Mouse (Mus musculus): ENCODE data around the gene Gm45618. TPM values are rescaled to one million over a fixed set of nuclear protein-coding genes. Genes with fewer than 3 reads are reported as not detected.
A peak's percentile ranks its signal among the peaks of the same experiment; 100 is the strongest.

The Gm45618 gene
- polyA plus RNA-seq, 1 experiment from 2014 or later: not detected

- no peaks in the 10 kb centered on the region for H3K9me3 ChIP-seq (replicated peaks; ENCODE audit: control insufficient read depth, low read length)
- peak overlapping the region; percentile 14; the same call in 1 of the 2 replicates for H3K4me2 ChIP-seq (ENCODE audit: low read length)
- H3K36me3 ChIP-seq (ENCODE audit: control insufficient read depth, insufficient read depth, low read length): peaks cover 52% of the 10 kb centered on the region
- H3K9ac ChIP-seq (ENCODE audit: low read length): peak overlapping the region; percentile 43; the same call in 1 of the 2 replicates
- peak overlapping the region; percentile 63 for H3K27ac ChIP-seq (ENCODE audit: low read depth, low read length)
- 0 out of 2 replicates have a peak, but pooled peaks cover 2% of the 10 kb centered on the region for H3K27me3 ChIP-seq (replicated peaks; ENCODE audit: control insufficient read depth, insufficient read depth, low read length)
- no peak overlapping the region for H3K4me3 ChIP-seq (ENCODE audit: low read depth, low read length)
- ATAC-seq: peak; percentile 66
- H3K4me1 ChIP-seq (ENCODE audit: control insufficient read depth, insufficient read depth, low read length): peaks cover 76% of the 10 kb centered on the region
- peak; percentile 90 for DNase-seq (ENCODE audit: low spot score)
- WGBS: 1% methylated on average over 5 of the region's 5 CpGs
Observed at GRCm38 (mm10) chr7:142088886-142089285, 31.6 kb downstream of the Gm45618 start.

GRCm38 (mm10) chr7:142087069-142087652, 33.4 kb downstream of the Gm45618 start:
- H3K27me3 ChIP-seq (replicated peaks; ENCODE audit: control insufficient read depth, insufficient read depth, low read length): peaks cover 17% of the 10 kb centered on the region; the same call in 1 of the 2 replicates
- 90% methylated on average over 1 of the region's 1 CpGs for WGBS
- H3K36me3 ChIP-seq (ENCODE audit: control insufficient read depth, insufficient read depth, low read length): peaks cover 69% of the 10 kb centered on the region
- ATAC-seq: no peak
- H3K27ac ChIP-seq (ENCODE audit: low read depth, low read length): no peak overlapping the region
- peaks cover 62% of the 10 kb centered on the region for H3K4me1 ChIP-seq (ENCODE audit: control insufficient read depth, insufficient read depth, low read length)
- no peak for DNase-seq (ENCODE audit: low spot score)
- H3K9ac ChIP-seq (ENCODE audit: low read length): no peak overlapping the region
- no peak overlapping the region for H3K4me2 ChIP-seq (ENCODE audit: low read length)
- H3K4me3 ChIP-seq (ENCODE audit: low read depth, low read length): no peak overlapping the region
- no peaks in the 10 kb centered on the region for H3K9me3 ChIP-seq (replicated peaks; ENCODE audit: control insufficient read depth, low read length)

- no peak for ATAC-seq
- H3K36me3 ChIP-seq (ENCODE audit: control insufficient read depth, insufficient read depth, low read length): peaks cover 77% of the 10 kb centered on the region
- no peak for DNase-seq (ENCODE audit: low spot score)
- H3K9me3 ChIP-seq (replicated peaks; ENCODE audit: control insufficient read depth, low read length): no peaks in the 10 kb centered on the region
- H3K4me3 ChIP-seq (ENCODE audit: low read depth, low read length): no peak overlapping the region
- H3K27ac ChIP-seq (ENCODE audit: low read depth, low read length): no peak overlapping the region
- no peak overlapping the region for H3K9ac ChIP-seq (ENCODE audit: low read length)
- H3K27me3 ChIP-seq (replicated peaks; ENCODE audit: control insufficient read depth, insufficient read depth, low read length): peaks cover 17% of the 10 kb centered on the region; the same call in 1 of the 2 replicates
- H3K4me2 ChIP-seq (ENCODE audit: low read length): no peak overlapping the region
- peaks cover 53% of the 10 kb centered on the region for H3K4me1 ChIP-seq (ENCODE audit: control insufficient read depth, insufficient read depth, low read length)
- WGBS: 93% methylated on average over 4 of the region's 4 CpGs
Observed at GRCm38 (mm10) chr7:142086159-142086905, 34.2 kb downstream of the Gm45618 start.

- no peak overlapping the region for H3K4me3 ChIP-seq (ENCODE audit: low read depth, low read length)
- peak; percentile 49 for ATAC-seq
- DNase-seq (ENCODE audit: low spot score): peak; percentile 83
- peaks cover 38% of the 10 kb centered on the region for H3K4me1 ChIP-seq (ENCODE audit: control insufficient read depth, insufficient read depth, low read length)
- H3K27me3 ChIP-seq (replicated peaks; ENCODE audit: control insufficient read depth, insufficient read depth, low read length): peaks cover 17% of the 10 kb centered on the region; the same call in 1 of the 2 replicates
- H3K9me3 ChIP-seq (replicated peaks; ENCODE audit: control insufficient read depth, low read length): no peaks in the 10 kb centered on the region
- H3K4me2 ChIP-seq (ENCODE audit: low read length): no peak overlapping the region
- 0 out of 2 replicates have a peak overlapping the region, but pooled peaks have one; percentile 65 for H3K27ac ChIP-seq (ENCODE audit: low read depth, low read length)
- peaks cover 86% of the 10 kb centered on the region for H3K36me3 ChIP-seq (ENCODE audit: control insufficient read depth, insufficient read depth, low read length)
- H3K9ac ChIP-seq (ENCODE audit: low read length): peak overlapping the region; percentile 9; the same call in 1 of the 2 replicates
- WGBS: 17% methylated on average over 3 of the region's 3 CpGs
Observed at GRCm38 (mm10) chr7:142084820-142085219, 35.7 kb downstream of the Gm45618 start.

- peaks cover 88% of the 10 kb centered on the region for H3K36me3 ChIP-seq (ENCODE audit: control insufficient read depth, insufficient read depth, low read length)
- H3K4me1 ChIP-seq (ENCODE audit: control insufficient read depth, insufficient read depth, low read length): peaks cover 34% of the 10 kb centered on the region
- H3K27me3 ChIP-seq (replicated peaks; ENCODE audit: control insufficient read depth, insufficient read depth, low read length): peaks cover 17% of the 10 kb centered on the region; the same call in 1 of the 2 replicates
- H3K9me3 ChIP-seq (replicated peaks; ENCODE audit: control insufficient read depth, low read length): no peaks in the 10 kb centered on the region
- H3K4me3 ChIP-seq (ENCODE audit: low read depth, low read length): no peak overlapping the region
- H3K4me2 ChIP-seq (ENCODE audit: low read length): no peak overlapping the region
- H3K27ac ChIP-seq (ENCODE audit: low read depth, low read length): peak overlapping the region; percentile 65; the same call in 1 of the 2 replicates
- peak overlapping the region; percentile 13; the same call in 1 of the 2 replicates for H3K9ac ChIP-seq (ENCODE audit: low read length)
- ATAC-seq (peak; percentile 22), DNase-seq (ENCODE audit: low spot score) (peak; percentile 26)
- WGBS: 23% methylated on average over 5 of the region's 5 CpGs
Observed at GRCm38 (mm10) chr7:142084395-142084794, 36.1 kb downstream of the Gm45618 start.

GRCm38 (mm10) chr7:142083588-142084317, 36.8 kb downstream of the Gm45618 start:
- Histone ChIP-seq H3K27ac (ENCODE audit: low read depth, low read length) (peak overlapping the region; percentile 65; the same call in 1 of the 2 replicates), H3K36me3 (ENCODE audit: control insufficient read depth, insufficient read depth, low read length) (peaks cover 85% of the 10 kb centered on the region), H3K4me3 (ENCODE audit: low read depth, low read length) (no peak overlapping the region), H3K9me3 (replicated peaks; ENCODE audit: control insufficient read depth, low read length) (no peaks in the 10 kb centered on the region), H3K4me1 (ENCODE audit: control insufficient read depth, insufficient read depth, low read length) (peaks cover 27% of the 10 kb centered on the region), H3K9ac (ENCODE audit: low read length) (peak overlapping the region; percentile 13; the same call in 1 of the 2 replicates), H3K27me3 (replicated peaks; ENCODE audit: control insufficient read depth, insufficient read depth, low read length) (peaks cover 17% of the 10 kb centered on the region; the same call in 1 of the 2 replicates), H3K4me2 (ENCODE audit: low read length) (no peak overlapping the region)
- 33% methylated on average over 12 of the region's 12 CpGs for WGBS
- ATAC-seq (peak; percentile 30; the same call in 1 of the 2 replicates), DNase-seq (ENCODE audit: low spot score) (peak; percentile 58)

GRCm38 (mm10) chr7:142082607-142083006, 37.9 kb downstream of the Gm45618 start:
- no peak overlapping the region for H3K4me2 ChIP-seq (ENCODE audit: low read length)
- ATAC-seq: no peak
- no peak for DNase-seq (ENCODE audit: low spot score)
- H3K9ac ChIP-seq (ENCODE audit: low read length): no peak overlapping the region; the same call in 1 of the 2 replicates
- H3K27ac ChIP-seq (ENCODE audit: low read depth, low read length): no peak overlapping the region
- H3K36me3 ChIP-seq (ENCODE audit: control insufficient read depth, insufficient read depth, low read length): peaks cover 77% of the 10 kb centered on the region
- WGBS: 38% methylated on average over 15 of the region's 16 CpGs
- no peaks in the 10 kb centered on the region for H3K9me3 ChIP-seq (replicated peaks; ENCODE audit: control insufficient read depth, low read length)
- H3K27me3 ChIP-seq (replicated peaks; ENCODE audit: control insufficient read depth, insufficient read depth, low read length): peaks cover 17% of the 10 kb centered on the region; the same call in 1 of the 2 replicates
- H3K4me1 ChIP-seq (ENCODE audit: control insufficient read depth, insufficient read depth, low read length): peaks cover 20% of the 10 kb centered on the region
- no peak overlapping the region for H3K4me3 ChIP-seq (ENCODE audit: low read depth, low read length)

- Histone ChIP-seq H3K4me1 (ENCODE audit: control insufficient read depth, insufficient read depth, low read length) (peaks cover 20% of the 10 kb centered on the region), H3K4me2 (ENCODE audit: low read length) (no peak overlapping the region), H3K27ac (ENCODE audit: low read depth, low read length) (no peak overlapping the region), H3K9me3 (replicated peaks; ENCODE audit: control insufficient read depth, low read length) (no peaks in the 10 kb centered on the region), H3K36me3 (ENCODE audit: control insufficient read depth, insufficient read depth, low read length) (peaks cover 73% of the 10 kb centered on the region), H3K4me3 (ENCODE audit: low read depth, low read length) (no peak overlapping the region), H3K9ac (ENCODE audit: low read length) (no peak overlapping the region), H3K27me3 (replicated peaks; ENCODE audit: control insufficient read depth, insufficient read depth, low read length) (peaks cover 17% of the 10 kb centered on the region; the same call in 1 of the 2 replicates)
- WGBS: 18% methylated on average over 31 of the region's 38 CpGs
- no peak for DNase-seq (ENCODE audit: low spot score)
- ATAC-seq: no peak
Observed at GRCm38 (mm10) chr7:142082179-142082578, 38.4 kb downstream of the Gm45618 start.
